Mouse (Mus musculus) erythroblast, embryonic 14.5 days (primary cell): Measurements from ENCODE around the gene Olfr606.

ENCODE experiments used
- GATA1 ChIP-seq: IDR thresholded peaks from 2 replicates; pipeline ENCODE4 v1.6.1; 2012; ENCODE audit warnings: low read length, inconsistent platforms, mixed read lengths
- TAL1 ChIP-seq: IDR thresholded peaks from 3 replicates; pipeline ENCODE4 v1.6.1; 2012; ENCODE audit warnings: low read length, inconsistent platforms, mixed read lengths

DNA sequence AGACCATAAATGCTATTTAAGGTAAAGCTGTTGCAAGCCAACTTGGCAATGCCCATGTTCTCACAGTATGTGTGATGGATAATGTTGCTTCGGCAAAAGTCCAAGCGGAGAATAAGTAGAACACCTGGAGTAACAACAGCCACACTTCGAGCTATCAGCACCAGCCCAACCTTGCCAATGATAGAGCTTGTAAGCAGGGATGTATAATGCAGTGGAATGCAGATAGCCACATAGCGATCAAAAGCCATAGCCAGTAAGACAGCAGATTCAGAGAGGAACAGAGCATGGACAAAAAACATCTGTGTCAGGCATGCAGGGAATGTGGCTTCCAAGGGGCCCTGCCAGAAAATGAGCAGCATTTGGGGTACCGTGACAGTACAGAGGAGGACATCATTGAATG is 11.7 kb downstream of the Olfr606 start:
- TF ChIP-seq GATA1 (no peak), TAL1 (no peak)
